Mouse (Mus musculus) brain, embryonic 18.5 days (tissue): Measurements from ENCODE around the gene Srpk2.
"Not testable (repeated sequence)": the region's sequence is repeated elsewhere in the genome, so short reads cannot be mapped to it uniquely, and the experiment has no call there.

ENCODE experiments used
- DNase-seq: peaks from one replicate; pipeline ENCODE4 v3.0.0-alpha.2; 2012; ENCODE audit warnings: low read depth, low spot score

Gene Srpk2

GRCm38 (mm10) chr5:23615586-23616269, 68.7 kb downstream of the Srpk2 start:
- no peak for DNase-seq

GRCm38 (mm10) chr5:23612856-23613255, 71.6 kb downstream of the Srpk2 start:
- DNase-seq: no peak

GRCm38 (mm10) chr5:23604036-23604705, 80.2 kb downstream of the Srpk2 start:
- no peak for DNase-seq

- DNase-seq: no peak
These were observed 84.5 kb downstream of the Srpk2 start for GRCm38 (mm10) chr5:23599750-23600537.

- DNase-seq: no peak
These were observed 85.2 kb downstream of the Srpk2 start for GRCm38 (mm10) chr5:23599171-23599570.

GRCm38 (mm10) chr5:23598491-23598890, 85.9 kb downstream of the Srpk2 start:
- DNase-seq: no peak

GRCm38 (mm10) chr5:23597999-23598398, 86.4 kb downstream of the Srpk2 start:
- DNase-seq: no peak

- DNase-seq: no peak
These were observed 87.1 kb downstream of the Srpk2 start for GRCm38 (mm10) chr5:23597260-23597864.

GRCm38 (mm10) chr5:23596326-23596965, 88.0 kb downstream of the Srpk2 start:
- no peak for DNase-seq

- not testable (repeated sequence) for DNase-seq
These were observed 94.1 kb downstream of the Srpk2 start for GRCm38 (mm10) chr5:23590298-23590697.

GRCm38 (mm10) chr5:23587614-23588013, 96.8 kb downstream of the Srpk2 start:
- DNase-seq: no peak

GRCm38 (mm10) chr5:23586531-23587453, 97.6 kb downstream of the Srpk2 start:
- no peak for DNase-seq

GRCm38 (mm10) chr5:23581484-23582060, 102.8 kb downstream of the Srpk2 start:
- DNase-seq: no peak

GRCm38 (mm10) chr5:23579120-23579880, 105.1 kb downstream of the Srpk2 start:
- no peak for DNase-seq

- DNase-seq: no peak
These were observed 106.0 kb downstream of the Srpk2 start for GRCm38 (mm10) chr5:23578322-23578957.

GRCm38 (mm10) chr5:23577847-23578246, 106.6 kb downstream of the Srpk2 start:
- DNase-seq: no peak

- DNase-seq: no peak
These were observed 107.9 kb downstream of the Srpk2 start for GRCm38 (mm10) chr5:23576336-23577094.

- DNase-seq: no peak
These were observed 110.5 kb downstream of the Srpk2 start for GRCm38 (mm10) chr5:23573942-23574341.
